Mouse (Mus musculus): ENCODE data around the gene Tnr. TPM values are rescaled to one million over a fixed set of nuclear protein-coding genes. Genes with fewer than 3 reads are reported as not detected.

Tnr gene
- total and polyA plus RNA-seq, 3 experiments = 0.01 TPM; not detected in 2

DNA sequence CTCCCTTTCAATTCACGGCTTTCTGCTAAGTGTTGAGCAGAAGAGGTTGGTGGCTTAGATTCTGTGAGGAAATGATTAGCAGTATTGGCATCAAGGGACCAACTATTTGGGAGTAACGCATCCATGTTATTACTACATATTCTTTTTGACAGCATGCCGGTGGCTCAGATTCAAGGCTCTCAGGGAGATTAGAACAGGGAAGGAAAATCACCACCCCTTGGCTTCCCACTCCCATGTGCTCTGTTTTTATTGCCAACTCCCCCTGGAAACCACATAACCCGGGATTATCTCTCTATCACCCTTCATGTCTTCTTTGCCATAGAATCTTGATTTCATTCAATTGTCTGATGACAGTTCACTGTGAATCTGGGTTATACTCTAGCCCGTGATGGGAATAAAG is 276.8 kb downstream of the Tnr start:
- Histone ChIP-seq H3K4me3 (ENCODE audit: control insufficient read depth in 1 of 2, insufficient read depth in 1 of 2, low read depth in 2 of 2, low read length in 2 of 2) (no peak overlapping the region), H3K9me3 (replicated peaks; ENCODE audit: insufficient read depth, low read length) (no peaks in the 10 kb centered on the region), H3K9ac (ENCODE audit: control insufficient read depth, low read depth, low read length, poor library complexity, severe bottlenecking) (no peak overlapping the region), H3K4me1 (ENCODE audit: control insufficient read depth in 1 of 2, insufficient read depth in 2 of 2, low read length in 2 of 2) (no peaks in the 10 kb centered on the region), H3K27ac (ENCODE audit: control insufficient read depth, low read depth, low read length) (no peak overlapping the region), H3K36me3 (ENCODE audit: control insufficient read depth in 1 of 2, insufficient read depth in 2 of 2, low read length in 2 of 2) (no peaks in the 10 kb centered on the region), H3K79me2 (ENCODE audit: control insufficient read depth, insufficient read depth, low read length, poor library complexity) (no peaks in the 10 kb centered on the region), H3K27me3 (ENCODE audit: control insufficient read depth in 1 of 2, insufficient read depth in 2 of 2, low read length in 2 of 2) (no peaks in the 10 kb centered on the region)
- TF ChIP-seq ZMIZ1 (IDR thresholded peaks at IDR 0.05; ENCODE audit: low read depth, low read length) (no peak), CHD2 (IDR thresholded peaks at IDR 0.05; ENCODE audit: low read length) (no peak), MXI1 (IDR thresholded peaks at IDR 0.05; ENCODE audit: low read depth, low read length) (no peak), E2F4 (IDR thresholded peaks at IDR 0.05; ENCODE audit: borderline replicate concordance, low read depth, low read length) (no peak), CHD1 (IDR thresholded peaks at IDR 0.05; ENCODE audit: low read depth, low read length) (no peak), POLR2AphosphoS5 (IDR thresholded peaks at IDR 0.05; ENCODE audit: borderline replicate concordance, low read depth, low read length) (no peak), MAX (IDR thresholded peaks at IDR 0.05; ENCODE audit: low read length) (no peak), UBTF (IDR thresholded peaks at IDR 0.05; ENCODE audit: borderline replicate concordance, insufficient read depth, low read depth, low read length) (no peak), POLR2AphosphoS2 (IDR thresholded peaks at IDR 0.05; ENCODE audit: low read length) (no peak)
- DNase-seq (ENCODE audit: low read depth, low spot score) = no peak

DNA sequence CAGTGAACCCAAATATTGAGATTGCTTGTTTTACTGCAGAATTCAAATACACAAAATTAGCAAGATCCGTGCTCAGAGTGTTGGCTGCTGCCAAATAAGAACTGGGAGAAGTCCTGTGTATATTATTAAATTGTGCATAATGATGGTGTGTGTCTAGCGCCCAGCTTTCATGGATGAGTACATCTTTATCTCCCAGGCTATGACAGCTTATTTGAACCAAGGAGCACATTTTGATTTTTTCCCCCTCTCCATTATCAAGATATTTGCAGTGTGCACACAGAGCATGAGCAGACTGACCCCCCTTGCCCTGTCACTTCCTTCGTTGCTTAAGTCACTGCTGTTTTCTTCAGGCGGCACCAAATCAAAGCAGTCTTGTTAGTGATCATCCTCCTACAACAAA is 278.2 kb downstream of the Tnr start:
- H3K27ac ChIP-seq (ENCODE audit: control insufficient read depth, low read depth, low read length) = no peak overlapping the region
- no peaks in the 10 kb centered on the region for H3K4me1 ChIP-seq (ENCODE audit: control insufficient read depth in 1 of 2, insufficient read depth in 2 of 2, low read length in 2 of 2)
- H3K9ac ChIP-seq (ENCODE audit: control insufficient read depth, low read depth, low read length, poor library complexity, severe bottlenecking) = no peak overlapping the region
- TF ChIP-seq ELF1 (IDR thresholded peaks at IDR 0.05; ENCODE audit: low read depth, low read length) = no peak
- TF ChIP-seq POLR2AphosphoS2 (IDR thresholded peaks at IDR 0.05; ENCODE audit: low read length) = no peak
- no peak for TF ChIP-seq ZNF384 (IDR thresholded peaks at IDR 0.05; ENCODE audit: low read depth, low read length)
- TF ChIP-seq KAT2A (conservative IDR thresholded peaks at IDR 0.05; ENCODE audit: low read depth, low read length) = no peak
- no peak for TF ChIP-seq TCF12 (IDR thresholded peaks at IDR 0.05; ENCODE audit: low read depth, low read length)
- TF ChIP-seq CHD2 (IDR thresholded peaks at IDR 0.05; ENCODE audit: low read length) = no peak
- TF ChIP-seq MEF2A (IDR thresholded peaks at IDR 0.05; ENCODE audit: extremely low read depth, insufficient replicate concordance, low read depth, low read length, poor library complexity, severe bottlenecking) = no peak
- no peak for TF ChIP-seq GATA1 (IDR thresholded peaks at IDR 0.05; ENCODE audit: low read depth, low read length)
- no peak for TF ChIP-seq RAD21 (IDR thresholded peaks at IDR 0.05; ENCODE audit: low read depth, low read length)
- TF ChIP-seq ZMIZ1 (IDR thresholded peaks at IDR 0.05; ENCODE audit: low read depth, low read length) = no peak
- H3K36me3 ChIP-seq (ENCODE audit: control insufficient read depth in 1 of 2, insufficient read depth in 2 of 2, low read length in 2 of 2) = no peaks in the 10 kb centered on the region
- H3K27me3 ChIP-seq (ENCODE audit: control insufficient read depth in 1 of 2, insufficient read depth in 2 of 2, low read length in 2 of 2) = no peaks in the 10 kb centered on the region
- H3K4me3 ChIP-seq (ENCODE audit: control insufficient read depth in 1 of 2, insufficient read depth in 1 of 2, low read depth in 2 of 2, low read length in 2 of 2) = no peak overlapping the region
- H3K9me3 ChIP-seq (replicated peaks; ENCODE audit: insufficient read depth, low read length) = no peaks in the 10 kb centered on the region
- no peaks in the 10 kb centered on the region for H3K79me2 ChIP-seq (ENCODE audit: control insufficient read depth, insufficient read depth, low read length, poor library complexity)
- DNase-seq (ENCODE audit: low read depth, low spot score) = no peak
